Mouse (Mus musculus): ENCODE measurements at regions not wholly inside any gene's neighbourhood (a gene's known extent, or its start where the extent isn't known, plus 50 kb on each side); places are given as distances from the start of the nearest gene placed in this dataset.

DNA sequence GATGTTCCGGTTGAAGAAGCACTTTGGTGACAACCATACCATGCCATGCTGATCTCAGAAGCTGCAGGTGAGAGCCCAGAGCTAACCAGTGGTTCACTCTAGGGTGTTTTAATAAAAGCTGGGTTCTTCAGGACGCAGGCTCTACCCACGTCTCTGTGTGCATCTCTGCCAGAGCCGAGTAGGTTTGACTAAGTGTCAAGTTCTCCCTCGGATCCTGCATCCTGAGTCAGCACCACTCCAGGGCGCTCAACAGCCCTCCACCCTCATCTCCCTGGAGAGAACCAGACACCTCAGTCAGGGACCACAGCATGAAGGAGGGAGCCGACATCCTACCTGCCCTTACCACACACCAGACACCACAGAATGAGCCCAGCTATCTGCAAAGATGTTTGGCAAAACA is 134.0 kb upstream of the Hdac4 start:
- Histone ChIP-seq H3K4me3 (replicated peaks in 1 of 3; ENCODE audit: low read depth in 2 of 3, low read length in 2 of 3, poor library complexity in 1 of 3) (no peak overlapping the region), H3K27ac (ENCODE audit: insufficient read depth, low read depth) (no peak overlapping the region), H3K4me2 (ENCODE audit: insufficient read depth, low read depth, poor library complexity, severe bottlenecking) (no peak overlapping the region), H3K36me3 (replicated peaks in 1 of 2; ENCODE audit: control insufficient read depth in 1 of 2, insufficient read depth in 1 of 2, low read length in 1 of 2) (no peaks in the 10 kb centered on the region), H3K9me3 (replicated peaks; ENCODE audit: low read length) (peaks cover 12% of the 10 kb centered on the region), H3K4me1 (ENCODE audit: control insufficient read depth in 1 of 2, insufficient read depth in 2 of 2) (0 out of 4 replicates have a peak, but pooled peaks cover 0 to 2% of the 10 kb centered on the region in 2 experiments), H3K79me2 (replicated peaks; ENCODE audit: control insufficient read depth, extremely low read depth, insufficient read depth, poor library complexity, severe bottlenecking) (no peaks in the 10 kb centered on the region), H3K9ac (ENCODE audit: insufficient read depth, low read depth) (no peak overlapping the region), H3K27me3 (replicated peaks) (peaks cover 73% of the 10 kb centered on the region)
- in situ Hi-C loops (cut with MboI; ENCODE audit: low pct_ligation_motif_present, low pct_unique_long_range_greater_than_20kb, low sequenced_read_pairs) (no loop called here), dilution Hi-C loops (cut with MboI; ENCODE audit: extremely low pct_ligation_motif_present, extremely low pct_unique_long_range_greater_than_20kb, low sequenced_read_pairs) (no loop called here)
- TF ChIP-seq MXI1 (IDR thresholded peaks at IDR 0.05; ENCODE audit: low read depth, low read length) (no peak), EP300 (IDR thresholded peaks at IDR 0.05; ENCODE audit: low read length) (no peak), ZKSCAN1 (IDR thresholded peaks at IDR 0.05; ENCODE audit: borderline replicate concordance, low read depth, low read length) (no peak), USF2 (conservative IDR thresholded peaks at IDR 0.05; ENCODE audit: low read depth, low read length) (no peak), USF1 (IDR thresholded peaks at IDR 0.05; ENCODE audit: low read depth, low read length) (no peak), TBP (conservative IDR thresholded peaks at IDR 0.05; ENCODE audit: low read depth, low read length) (no peak), ZC3H11A (IDR thresholded peaks at IDR 0.05; ENCODE audit: low read depth, low read length) (no peak), KAT2A (IDR thresholded peaks at IDR 0.05; ENCODE audit: insufficient replicate concordance, low read length) (no peak), BHLHE40 (IDR thresholded peaks at IDR 0.05; ENCODE audit: low read depth, low read length) (no peak), ELF1 (IDR thresholded peaks at IDR 0.05; ENCODE audit: low read depth, low read length) (no peak), NRF1 (IDR thresholded peaks at IDR 0.05; ENCODE audit: low read depth, low read length) (no peak), MEF2A (IDR thresholded peaks at IDR 0.05; ENCODE audit: borderline replicate concordance, low read depth, low read length) (no peak), CHD2 (IDR thresholded peaks at IDR 0.05; ENCODE audit: low read length) (no peak), POLR2AphosphoS2 (IDR thresholded peaks at IDR 0.05; ENCODE audit: low read depth, low read length) (no peak), UBTF (IDR thresholded peaks at IDR 0.05; ENCODE audit: low read depth, low read length) (no peak), ZNF384 (IDR thresholded peaks at IDR 0.05; ENCODE audit: low read depth, low read length) (no peak), CHD1 (IDR thresholded peaks at IDR 0.05; ENCODE audit: low read depth, low read length) (no peak)
- DNase-seq (ENCODE audit: extremely low read depth): no peak

- Histone ChIP-seq H3K4me2 (ENCODE audit: insufficient read depth, low read depth, poor library complexity, severe bottlenecking) (no peak overlapping the region), H3K9me3 (replicated peaks; ENCODE audit: low read length) (no peaks in the 10 kb centered on the region), H3K4me3 (replicated peaks in 1 of 3; ENCODE audit: low read depth in 2 of 3, low read length in 2 of 3, poor library complexity in 1 of 3) (no peak overlapping the region), H3K27ac (ENCODE audit: insufficient read depth, low read depth) (no peak overlapping the region), H3K27me3 (replicated peaks) (peaks cover 72% of the 10 kb centered on the region), H3K9ac (ENCODE audit: insufficient read depth, low read depth) (no peak overlapping the region), H3K4me1 (ENCODE audit: control insufficient read depth in 1 of 2, insufficient read depth in 2 of 2) (0 out of 4 replicates have a peak, but pooled peaks cover 0 to 2% of the 10 kb centered on the region in 2 experiments), H3K36me3 (replicated peaks in 1 of 2; ENCODE audit: control insufficient read depth in 1 of 2, insufficient read depth in 1 of 2, low read length in 1 of 2) (no peaks in the 10 kb centered on the region), H3K79me2 (replicated peaks; ENCODE audit: control insufficient read depth, extremely low read depth, insufficient read depth, poor library complexity, severe bottlenecking) (no peaks in the 10 kb centered on the region)
- TF ChIP-seq GABPA (IDR thresholded peaks at IDR 0.05; ENCODE audit: insufficient replicate concordance, low read depth, low read length) (no peak), BHLHE40 (IDR thresholded peaks at IDR 0.05; ENCODE audit: low read depth, low read length) (no peak), EP300 (IDR thresholded peaks at IDR 0.05; ENCODE audit: low read length) (no peak), ZKSCAN1 (IDR thresholded peaks at IDR 0.05; ENCODE audit: borderline replicate concordance, low read depth, low read length) (no peak), PAX5 (IDR thresholded peaks at IDR 0.05; ENCODE audit: low read length) (no peak), MAX (IDR thresholded peaks at IDR 0.05; ENCODE audit: low read length) (no peak), USF2 (conservative IDR thresholded peaks at IDR 0.05; ENCODE audit: low read depth, low read length) (no peak), CTCF (conservative IDR thresholded peaks at IDR 0.05 in 1 of 2, IDR thresholded peaks at IDR 0.05 in 1 of 2; ENCODE audit: low read depth in 2 of 2, low read length in 2 of 2) (no peak)
- DNase-seq (ENCODE audit: extremely low read depth): no peak
- in situ Hi-C loops (cut with MboI; ENCODE audit: low pct_ligation_motif_present, low pct_unique_long_range_greater_than_20kb, low sequenced_read_pairs) (no loop called here), dilution Hi-C loops (cut with MboI; ENCODE audit: extremely low pct_ligation_motif_present, extremely low pct_unique_long_range_greater_than_20kb, low sequenced_read_pairs) (no loop called here)
These were observed 131.6 kb upstream of the Hdac4 start for GRCm38 (mm10) chr1:92327141-92327540.

All from CH12.LX (cell line).